Mouse (Mus musculus) kidney, adult 2 months (tissue): ENCODE measurements at regions not wholly inside any gene's neighbourhood (a gene's known extent, or its start where the extent isn't known, plus 50 kb on each side); places are given as distances from the start of the nearest gene placed in this dataset.

Source experiments
- DNase-seq: peaks from one replicate; pipeline ENCODE4 v3.0.0; 2021
- H3K27ac ChIP-seq: fragments of 200-500 bp; 2 replicates; pipeline ENCODE4 v1.5.1; 2012; ENCODE audit warnings: low read depth, low read length, control low read depth, inconsistent platforms; ENCODE audit not compliant: insufficient read depth
- H3K27me3 ChIP-seq: fragments of 200-500 bp; replicated peaks from 2 replicates; pipeline ENCODE4 v1.6.1; 2012; ENCODE audit warnings: mild to moderate bottlenecking, moderate library complexity, low read length, inconsistent platforms; ENCODE audit not compliant: control insufficient read depth, insufficient read depth
- H3K36me3 ChIP-seq: fragments of 200-500 bp; 2 replicates; pipeline ENCODE4 v1.6.1; 2012; ENCODE audit warnings: mild to moderate bottlenecking, moderate library complexity, low read length, inconsistent platforms; ENCODE audit not compliant: control insufficient read depth, insufficient read depth
- H3K4me1 ChIP-seq: fragments of 200-500 bp; 2 replicates; pipeline ENCODE4 v1.6.1; 2011; ENCODE audit warnings: low read length; ENCODE audit not compliant: control insufficient read depth, insufficient read depth
- H3K4me3 ChIP-seq: fragments of 200-500 bp; 2 replicates; pipeline ENCODE4 v1.5.1; 2011; ENCODE audit warnings: mild to moderate bottlenecking, low read depth, low read length, control low read depth; ENCODE audit not compliant: insufficient read depth
- CTCF ChIP-seq: fragments of 200-500 bp; conservative IDR thresholded peaks from 2 replicates; pipeline ENCODE4 v1.5.1; 2011; ENCODE audit warnings: low read depth, mild to moderate bottlenecking, control low read depth, low read length, moderate library complexity, mixed read lengths; ENCODE audit not compliant: insufficient read depth, insufficient read length
- POLR2A ChIP-seq: fragments of 200-500 bp; IDR thresholded peaks from one replicate; pipeline ENCODE4 v1.6.1; 2011; ENCODE audit warnings: low read depth, low read length, control low read depth
- WGBS: fragments of 180-500 bp; shearing (Covaris S2); methylation state at CpG from one replicate; pipeline ENCODE4 v1.1.7; 2018; 5-methylcytosine and 5-hydroxymethylcytosine counted together

DNA sequence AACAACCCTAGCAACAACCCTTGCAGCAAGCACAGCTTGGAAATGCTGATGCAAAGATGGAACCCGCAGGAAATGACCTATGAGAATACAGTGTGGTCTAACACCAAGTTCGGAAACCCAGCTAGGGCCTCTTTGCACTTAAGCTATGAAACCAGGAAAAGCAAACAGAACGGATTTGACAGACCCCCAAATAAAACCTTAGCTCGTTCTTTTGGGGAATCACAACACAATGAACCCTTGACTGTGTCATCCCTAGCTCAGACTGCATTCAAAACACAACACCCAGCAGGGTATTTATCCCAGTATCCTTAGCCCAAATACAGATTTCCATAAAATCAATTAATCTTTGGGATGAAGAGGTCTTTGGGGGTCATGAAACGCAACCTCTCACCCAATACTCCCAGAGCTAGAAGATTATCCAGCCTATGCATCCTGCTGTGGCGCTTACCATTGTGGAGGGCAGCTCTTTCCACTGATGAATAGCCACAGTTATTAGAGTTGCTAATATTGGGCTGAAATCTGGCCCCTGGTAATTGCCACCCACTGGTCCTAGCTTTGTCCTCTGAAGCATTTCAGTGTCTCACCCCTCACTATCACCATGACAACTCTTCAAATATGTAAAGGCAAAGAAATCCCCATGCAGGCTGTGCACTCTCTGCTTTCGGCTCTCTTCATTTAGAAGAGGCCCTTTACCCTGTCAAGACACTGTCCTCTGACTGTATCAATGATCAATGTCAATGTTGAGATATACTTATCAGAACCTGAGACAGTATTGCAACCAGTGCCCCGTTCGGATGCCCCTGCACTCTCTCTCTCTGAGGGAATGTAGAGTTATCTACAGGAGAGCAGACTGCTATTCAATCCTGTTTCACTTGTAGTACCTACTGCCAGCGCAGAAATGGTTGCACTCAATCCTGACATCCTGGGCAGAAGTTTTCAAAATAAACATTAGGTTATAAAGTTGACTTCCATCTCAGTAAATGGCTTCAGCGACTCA is 277.7 kb downstream of the Ube2cbp start:
- Histone ChIP-seq H3K4me3 (no peak overlapping the region), H3K4me1 (no peaks in the 10 kb centered on the region), H3K36me3 (no peaks in the 10 kb centered on the region), H3K27me3 (no peaks in the 10 kb centered on the region), H3K27ac (no peak overlapping the region)
- 86% methylated on average over 11 of the region's 11 CpGs for WGBS
- DNase-seq: no peak
- no peak for TF ChIP-seq POLR2A

DNA sequence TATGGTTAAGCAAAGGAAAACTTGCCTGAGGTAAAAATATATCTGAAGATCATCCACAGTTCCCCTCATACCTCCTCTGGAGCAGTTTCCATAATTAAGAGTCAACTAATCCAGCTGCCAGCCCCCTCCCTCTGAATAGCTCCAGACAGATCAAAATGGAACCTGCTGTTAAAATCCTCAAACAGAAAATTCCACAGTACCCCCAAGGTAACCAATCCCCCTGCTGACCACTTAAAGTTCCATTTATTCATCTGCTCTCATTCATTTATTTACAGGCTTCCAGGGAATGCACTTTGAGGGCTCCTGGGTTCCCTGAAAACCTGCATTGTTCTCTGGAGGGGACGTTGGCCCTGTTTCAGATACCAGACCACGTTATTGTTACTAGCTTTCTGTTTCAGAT is 275.9 kb downstream of the Ube2cbp start:
- TF ChIP-seq CTCF (no peak), POLR2A (no peak)
- no peak for DNase-seq
- 61% methylated on average over 2 of the region's 2 CpGs for WGBS

DNA sequence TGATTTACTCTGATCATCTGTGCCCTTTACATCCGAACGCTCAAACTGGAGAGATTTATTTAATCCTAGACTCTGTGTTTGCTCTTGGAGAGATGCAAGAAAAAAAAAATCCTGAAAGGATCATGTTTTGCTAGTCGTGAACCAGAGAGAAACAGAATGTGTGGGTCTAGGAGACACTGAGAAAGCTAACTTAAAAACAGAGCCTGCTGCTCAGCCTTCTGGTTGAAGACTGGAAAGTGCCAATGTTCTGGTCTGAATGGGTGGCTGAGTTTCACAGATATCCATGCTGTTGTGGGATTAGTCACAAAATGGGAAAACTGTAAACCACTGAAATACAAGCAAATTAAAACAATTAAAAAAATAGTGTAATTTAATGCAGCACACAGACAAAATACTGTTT is 259.7 kb downstream of the Ube2cbp start:
- DNase-seq: no peak
- 40% methylated on average over 3 of the region's 3 CpGs for WGBS
- Histone ChIP-seq H3K36me3 (no peaks in the 10 kb centered on the region), H3K4me1 (no peaks in the 10 kb centered on the region), H3K27ac (no peak overlapping the region), H3K27me3 (no peaks in the 10 kb centered on the region), H3K4me3 (no peak overlapping the region)
- TF ChIP-seq POLR2A (no peak), CTCF (no peak)

More for the DNA sequence above, 275.9 kb downstream of the Ube2cbp start:
- H3K27ac ChIP-seq: no peak overlapping the region
- H3K36me3 ChIP-seq: no peaks in the 10 kb centered on the region
- H3K4me1 ChIP-seq: no peaks in the 10 kb centered on the region
- H3K27me3 ChIP-seq: no peaks in the 10 kb centered on the region
- no peak overlapping the region for H3K4me3 ChIP-seq

DNA sequence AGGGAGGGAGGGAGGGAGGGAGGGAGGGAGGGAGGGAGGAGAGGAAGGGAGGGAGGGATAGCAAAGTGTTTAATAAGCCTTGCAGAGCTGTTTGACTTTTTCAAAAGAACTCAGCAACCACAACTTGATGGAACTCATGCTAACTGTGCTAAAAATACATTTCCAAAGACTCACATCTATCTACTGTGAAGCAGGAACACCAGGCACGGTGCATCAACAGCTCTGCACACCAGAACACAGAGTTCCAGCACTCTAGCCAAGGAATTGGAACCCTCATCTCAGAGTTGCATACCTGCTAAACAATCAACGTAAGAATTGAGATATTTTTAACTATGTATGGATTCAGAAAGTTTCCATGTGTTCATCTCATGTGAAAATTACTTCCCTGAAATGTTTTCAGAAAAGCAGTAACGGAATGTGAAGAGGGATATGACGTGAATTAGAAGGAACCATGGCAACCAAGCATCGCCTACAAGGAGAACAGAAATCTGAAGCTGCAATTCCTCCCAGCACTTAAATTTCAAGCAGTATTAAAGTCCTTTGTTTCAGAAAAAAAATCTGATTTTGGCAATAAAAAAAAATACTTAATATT is 256.3 kb downstream of the Ube2cbp start:
- no peaks in the 10 kb centered on the region for H3K4me1 ChIP-seq
- 87% methylated on average over 5 of the region's 5 CpGs for WGBS
- DNase-seq: no peak
- no peak for TF ChIP-seq CTCF
- TF ChIP-seq POLR2A: no peak
- no peak overlapping the region for H3K4me3 ChIP-seq
- no peak overlapping the region for H3K27ac ChIP-seq
- no peaks in the 10 kb centered on the region for H3K36me3 ChIP-seq
- no peaks in the 10 kb centered on the region for H3K27me3 ChIP-seq

DNA sequence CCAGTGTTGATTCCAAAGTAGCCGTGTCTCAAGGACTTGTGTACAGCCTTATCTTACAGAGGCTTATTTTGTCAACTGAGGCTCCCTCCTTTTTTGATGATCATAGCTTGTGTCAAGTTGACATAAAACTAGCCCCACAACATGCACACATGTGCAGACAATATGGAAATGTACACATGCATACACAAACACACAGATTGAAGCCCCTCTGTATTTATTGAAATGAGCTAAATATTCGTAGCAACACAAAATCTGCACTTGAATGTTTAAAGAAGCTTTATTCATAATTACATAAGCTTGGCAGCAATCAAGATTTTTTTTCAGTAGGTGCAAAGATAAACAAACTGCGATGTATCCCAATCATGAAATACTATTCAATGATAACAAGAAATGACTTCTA is 253.5 kb downstream of the Ube2cbp start:
- Histone ChIP-seq H3K36me3 (no peaks in the 10 kb centered on the region), H3K27ac (no peak overlapping the region), H3K4me3 (no peak overlapping the region), H3K27me3 (no peaks in the 10 kb centered on the region), H3K4me1 (no peaks in the 10 kb centered on the region)
- TF ChIP-seq CTCF (no peak), POLR2A (no peak)
- no peak for DNase-seq
- WGBS: 92% methylated on average over 3 of the region's 3 CpGs

DNA sequence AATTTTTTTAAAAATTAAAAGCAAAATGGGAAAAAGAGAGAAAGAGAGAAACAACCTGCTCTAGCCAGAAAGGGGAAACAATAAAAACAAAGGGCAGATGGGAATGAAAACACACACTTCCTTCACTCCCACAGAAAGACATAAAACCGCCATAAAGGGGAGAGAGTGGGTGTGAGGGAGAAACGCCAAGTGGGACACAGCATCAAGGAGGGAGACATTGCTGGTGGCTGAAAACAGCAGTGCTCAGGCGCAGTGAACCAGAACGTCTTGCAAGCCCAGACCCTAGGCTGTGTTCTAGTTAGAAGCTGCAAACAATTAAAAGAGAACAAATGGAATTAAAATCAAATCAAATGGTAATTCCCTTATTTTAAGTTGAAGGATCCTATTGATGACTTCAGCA is 245.1 kb downstream of the Ube2cbp start:
- no peaks in the 10 kb centered on the region for H3K27me3 ChIP-seq
- TF ChIP-seq POLR2A: no peak
- no peaks in the 10 kb centered on the region for H3K4me1 ChIP-seq
- no peak for DNase-seq
- H3K4me3 ChIP-seq: no peak overlapping the region
- no peak overlapping the region for H3K27ac ChIP-seq
- H3K36me3 ChIP-seq: no peaks in the 10 kb centered on the region
- 41% methylated on average over 4 of the region's 4 CpGs for WGBS

DNA sequence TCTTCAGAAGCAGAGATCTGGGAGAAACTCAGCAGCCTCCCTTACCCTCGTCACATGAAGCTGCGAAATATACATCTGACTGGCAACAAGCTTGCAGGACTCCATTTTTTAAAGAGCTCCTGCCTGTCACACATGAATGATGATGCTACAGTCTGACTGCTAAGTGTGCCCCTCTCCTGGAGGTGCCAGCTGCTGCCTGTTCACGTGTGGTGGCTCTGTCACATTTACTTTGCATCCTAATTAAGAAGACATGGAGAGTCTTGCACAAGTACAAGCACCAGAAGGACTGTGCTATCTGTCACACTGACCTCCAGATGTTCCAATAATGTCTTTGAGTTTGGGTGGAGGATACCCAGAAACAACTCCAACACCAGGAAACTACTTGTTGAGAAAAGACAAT is 240.2 kb downstream of the Ube2cbp start:
- TF ChIP-seq CTCF (no peak), POLR2A (no peak)
- Histone ChIP-seq H3K27me3 (no peaks in the 10 kb centered on the region), H3K4me1 (no peaks in the 10 kb centered on the region), H3K4me3 (no peak overlapping the region), H3K27ac (no peak overlapping the region), H3K36me3 (no peaks in the 10 kb centered on the region)
- 58% methylated on average over 3 of the region's 3 CpGs for WGBS
- DNase-seq: no peak
